Mouse (Mus musculus) inflammation-experienced regulatory T-cells, adult 16 weeks (primary cell): ENCODE measurements around the gene Klhl33. TPM values are rescaled to one million over a fixed set of nuclear protein-coding genes. Genes with fewer than 3 reads are reported as not detected.

Source experiments
- polyA plus RNA-seq: library from polyadenylated mRNA; unstranded; fragments of 100-300 nt; shearing (Covaris generic); gene quantifications from one replicate; pipeline ENCODE4 v1.2.1, GENCODE M21; 2017

Gene Klhl33
- polyA plus RNA-seq = not detected

GRCm38 (mm10) chr14:50897374-50897765 lies at the start of gene Klhl33:
TSS of gene Klhl33 (minus strand) at chr14:50897507.

DNA sequence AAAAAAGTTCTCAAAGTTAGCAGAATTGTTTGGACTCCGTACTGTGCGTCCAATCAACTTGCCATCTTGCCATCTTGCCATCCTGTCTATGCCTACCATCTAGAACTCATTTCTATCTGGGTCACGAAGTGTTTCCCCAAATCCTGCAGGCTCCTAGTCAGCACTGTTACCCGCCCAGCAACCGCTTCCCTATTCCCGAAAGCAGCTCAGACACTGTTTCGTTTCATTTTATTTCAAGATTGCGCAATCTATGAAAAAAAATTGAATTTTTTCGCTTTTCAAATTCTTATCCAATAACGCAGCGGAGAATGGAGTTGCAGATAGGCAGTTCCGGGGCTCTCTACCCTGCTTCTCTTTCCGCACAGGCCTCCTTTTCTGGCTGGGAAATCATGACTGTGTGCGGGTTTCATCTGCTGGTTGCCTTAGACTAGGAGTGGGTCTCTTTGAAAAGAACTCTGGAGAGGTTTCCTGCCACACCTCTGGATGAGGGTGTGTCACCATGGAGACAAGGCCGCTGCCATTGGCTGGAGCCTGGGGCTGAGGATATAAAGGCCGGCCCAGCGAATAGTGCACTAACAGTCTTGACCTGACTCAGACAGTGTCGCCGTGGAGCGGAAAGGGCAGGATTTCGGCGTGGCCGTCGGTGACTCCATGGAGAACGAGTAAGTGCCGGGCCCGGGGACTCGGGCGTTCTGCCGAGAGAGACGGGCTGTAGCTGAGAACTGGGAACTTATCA lies 46.8 kb upstream of the Klhl33 start, which contains the start of gene Gm49342:
TSS of gene Gm49342 (plus strand) at position 586 of the 736 bp plus-strand sequence.

GRCm38 (mm10) chr14:50930754-50931492 lies 33.6 kb upstream of the Klhl33 start, which contains the start of the genes Pip4p1 and Pnp:
TSS of gene Pip4p1 (minus strand) at chr14:50930856.
TSS of gene Pnp (plus strand) at chr14:50931082.

GRCm38 (mm10) chr14:50924281-50925064 lies 27.2 kb upstream of the Klhl33 start, which contains the start of the genes Osgep and Apex1:
TSS of gene Osgep (minus strand) at chr14:50924893.
TSS of gene Apex1 (plus strand) at chr14:50924968.

GRCm38 (mm10) chr14:50869889-50870804 lies 27.2 kb downstream of the Klhl33 start, which contains the start of gene Tep1:
TSS of gene Tep1 (minus strand) at chr14:50870560.

Other genes with a start within 250 kb of the Klhl33 start
- gene Olfr747, start 204.3 kb downstream of the Klhl33 start, polyA plus RNA-seq = not detected
- gene Olfr748, start 190.1 kb downstream of the Klhl33 start, polyA plus RNA-seq = not detected
- gene Olfr749, start 152.4 kb downstream of the Klhl33 start, polyA plus RNA-seq = not detected
- gene Ttc5, start 112.0 kb downstream of the Klhl33 start, polyA plus RNA-seq = 141 TPM
- gene Ccnb1ip1, start 89.8 kb downstream of the Klhl33 start, polyA plus RNA-seq = not detected
- gene Parp2, start 89.7 kb downstream of the Klhl33 start, polyA plus RNA-seq = 77.0 TPM
- gene Tep1, start 26.9 kb downstream of the Klhl33 start, polyA plus RNA-seq = 26.3 TPM
- gene Osgep, start 27.4 kb upstream of the Klhl33 start, polyA plus RNA-seq = 123 TPM
- 66.0 TPM for gene Apex1, start 27.5 kb upstream of the Klhl33 start, polyA plus RNA-seq
- 17.4 TPM for gene Pip4p1, start 33.3 kb upstream of the Klhl33 start, polyA plus RNA-seq
- 72.3 TPM for gene Pnp, start 33.6 kb upstream of the Klhl33 start, polyA plus RNA-seq
- gene Gm49342, start 47.0 kb upstream of the Klhl33 start, polyA plus RNA-seq = not detected
- gene Pnp2, start 58.5 kb upstream of the Klhl33 start, polyA plus RNA-seq = 0.77 TPM
- gene Rnase10, start 110.2 kb upstream of the Klhl33 start, polyA plus RNA-seq = not detected
- not detected for gene Rnase9, start 144.4 kb upstream of the Klhl33 start, polyA plus RNA-seq
- gene Rnase11, start 152.7 kb upstream of the Klhl33 start, polyA plus RNA-seq = not detected
- not detected for gene Rnase12, start 160.2 kb upstream of the Klhl33 start, polyA plus RNA-seq
- 0.16 TPM for gene Olfr750, start 176.9 kb upstream of the Klhl33 start, polyA plus RNA-seq
- gene Rnase4, start 193.6 kb upstream of the Klhl33 start, polyA plus RNA-seq = 23.0 TPM
- 5.2 TPM for gene Ang, start 193.6 kb upstream of the Klhl33 start, polyA plus RNA-seq
- gene Eddm3b, start 216.9 kb upstream of the Klhl33 start, polyA plus RNA-seq = not detected
- 2.7 TPM for gene Rnase6, start 226.4 kb upstream of the Klhl33 start, polyA plus RNA-seq
- not detected for gene Rnase1, start 249.3 kb upstream of the Klhl33 start, polyA plus RNA-seq